Mouse (Mus musculus): ENCODE data around the gene Dlg3.

DNA sequence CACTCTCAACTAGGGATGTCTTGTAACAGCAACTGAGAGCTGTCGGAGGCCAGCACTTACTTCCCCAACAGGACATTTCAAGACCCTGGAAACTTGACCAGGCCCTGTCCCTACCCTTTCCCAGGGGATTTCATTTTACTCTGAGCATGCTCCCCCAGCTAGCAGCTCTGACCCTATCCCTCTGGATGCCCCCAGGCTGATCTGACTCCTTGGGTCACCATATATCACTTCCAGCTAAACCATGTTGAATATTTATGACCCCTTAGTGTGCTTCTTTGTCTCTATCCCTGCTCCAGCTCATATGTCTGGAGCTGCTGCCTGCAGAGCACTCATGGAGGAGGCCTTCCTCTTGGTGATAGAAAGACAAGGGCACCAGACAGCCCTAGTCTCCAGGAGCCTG, 53.6 kb downstream of the Dlg3 start:
- TF ChIP-seq CTCF (IDR thresholded peaks at IDR 0.05; ENCODE audit: low read depth), result no peak
- TF ChIP-seq EP300 (IDR thresholded peaks at IDR 0.05; ENCODE audit: low read depth), result no peak

Measured in liver, embryonic 14.5 days (tissue).